Mouse (Mus musculus) inflammation-experienced regulatory T-cells, adult 16 weeks (primary cell): Measurements from ENCODE around the gene Uts2b. TPM values are rescaled to one million over a fixed set of nuclear protein-coding genes. Genes with fewer than 3 reads are reported as not detected.

ENCODE experiments used
- polyA plus RNA-seq: library from polyadenylated mRNA; unstranded; fragments of 100-300 nt; shearing (Covaris generic); gene quantifications from one replicate; pipeline ENCODE4 v1.2.1, GENCODE M21; 2017

Gene Uts2b
- not detected for polyA plus RNA-seq

GRCm38 (mm10) chr16:27370191-27370590 is at the start of gene Uts2b:
Gene Uts2b (minus strand): TSS chr16:27370239.

GRCm38 (mm10) chr16:27388761-27389451 is 18.9 kb upstream of the Uts2b start, which contains the start of gene Ccdc50:
Gene Ccdc50 (plus strand): TSS chr16:27388869.

DNA sequence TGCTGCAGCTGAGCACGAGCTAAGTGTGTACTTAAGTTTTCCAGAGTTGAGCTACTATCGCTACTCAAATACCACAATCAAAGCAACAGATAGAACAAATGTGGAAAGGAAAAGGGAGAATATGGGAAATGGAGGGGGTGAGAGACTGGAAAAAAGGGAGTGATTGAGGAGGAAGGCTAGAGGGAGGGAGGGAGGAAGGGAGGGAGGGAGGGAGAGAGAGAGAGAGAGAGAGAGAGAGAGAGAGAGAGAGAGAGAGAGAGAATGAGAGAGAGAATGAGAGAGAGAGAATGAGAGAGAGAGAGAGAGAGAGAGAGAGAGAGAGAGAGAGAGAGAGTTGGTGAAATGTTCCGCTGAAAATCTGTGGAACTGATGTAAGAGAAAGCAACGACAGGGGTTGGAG is 62.9 kb downstream of the Uts2b start, which contains the start of gene Ostn:
Gene Ostn, plus strand, starts transcription at position 301 of the 400 bp plus-strand sequence.

Other genes with a start within 250 kb of the Uts2b start
- gene Ostn, start 62.8 kb downstream of the Uts2b start, polyA plus RNA-seq, result not detected
- 51.8 TPM for gene Ccdc50, start 18.6 kb upstream of the Uts2b start, polyA plus RNA-seq